Mouse (Mus musculus) myocyte (in vitro differentiated cells): Measurements from ENCODE around the gene Arhgap31.

ENCODE experiments used
- CEBPB ChIP-seq: IDR thresholded peaks from 2 replicates; pipeline ENCODE4 v1.6.1; 2011; ENCODE audit warnings: mild to moderate bottlenecking, moderate library complexity; ENCODE audit not compliant: poor library complexity, insufficient read depth, severe bottlenecking
- E2F4 ChIP-seq: IDR thresholded peaks from one replicate; pipeline ENCODE4 v1.6.1; 2011; ENCODE audit warnings: mild to moderate bottlenecking, control low read depth, moderate library complexity; ENCODE audit not compliant: insufficient read depth
- MAX ChIP-seq: IDR thresholded peaks from one replicate; pipeline ENCODE4 v1.6.1; 2011; ENCODE audit warnings: low read depth, mild to moderate bottlenecking, control low read depth
- POLR2A ChIP-seq: IDR thresholded peaks from one replicate; pipeline ENCODE4 v1.6.1; 2011; ENCODE audit warnings: low read depth, mild to moderate bottlenecking, control low read depth, moderate library complexity; ENCODE audit not compliant: insufficient read length
- POLR2AphosphoS2 ChIP-seq: IDR thresholded peaks from one replicate; pipeline ENCODE4 v1.6.1; 2011; ENCODE audit warnings: low read depth, control low read depth; ENCODE audit not compliant: insufficient read length
- TCF12 ChIP-seq: IDR thresholded peaks from one replicate; pipeline ENCODE4 v1.6.1; 2011; ENCODE audit warnings: mild to moderate bottlenecking, control low read depth; ENCODE audit not compliant: poor library complexity, insufficient read depth, severe bottlenecking
- TCF3 ChIP-seq: IDR thresholded peaks from one replicate; pipeline ENCODE4 v1.6.1; 2011; ENCODE audit warnings: low read depth, control low read depth; ENCODE audit not compliant: insufficient read length
- USF1 ChIP-seq: IDR thresholded peaks from one replicate; pipeline ENCODE4 v1.6.1; 2011; ENCODE audit warnings: low read depth, mild to moderate bottlenecking, control low read depth, moderate library complexity

- TF ChIP-seq MAX (no peak), TCF3 (no peak), USF1 (no peak), POLR2A (no peak), TCF12 (no peak), CEBPB (no peak), E2F4 (no peak), POLR2AphosphoS2 (no peak)
Measured at GRCm38 (mm10) chr16:38678853-38679252, 34.2 kb downstream of the Arhgap31 start.
